Mouse (Mus musculus) olfactory bulb, adult 2 months (tissue): ENCODE data around the gene Fcer1g.

Experiments used
- CTCF ChIP-seq: fragments of 200-500 bp; IDR thresholded peaks from 2 replicates; pipeline ENCODE4 v1.5.1; 2012; ENCODE audit warnings: low read depth, mild to moderate bottlenecking, low read length, moderate library complexity; ENCODE audit not compliant: insufficient read depth
- POLR2A ChIP-seq: fragments of 200-500 bp; IDR thresholded peaks from 2 replicates; pipeline ENCODE4 v1.6.1; 2012; ENCODE audit warnings: mild to moderate bottlenecking, low read depth, low read length, moderate library complexity; ENCODE audit not compliant: insufficient read depth

GRCm38 (mm10) chr1:171272086-171272485, 37.9 kb upstream of the Fcer1g start:
- TF ChIP-seq CTCF (no peak), POLR2A (no peak)
